Mouse (Mus musculus): ENCODE results near the gene Gm9125.
"Not testable (repeated sequence)": the region's sequence is repeated elsewhere in the genome, so short reads cannot be mapped to it uniquely, and the experiment has no call there.

Gene Gm9125

DNA sequence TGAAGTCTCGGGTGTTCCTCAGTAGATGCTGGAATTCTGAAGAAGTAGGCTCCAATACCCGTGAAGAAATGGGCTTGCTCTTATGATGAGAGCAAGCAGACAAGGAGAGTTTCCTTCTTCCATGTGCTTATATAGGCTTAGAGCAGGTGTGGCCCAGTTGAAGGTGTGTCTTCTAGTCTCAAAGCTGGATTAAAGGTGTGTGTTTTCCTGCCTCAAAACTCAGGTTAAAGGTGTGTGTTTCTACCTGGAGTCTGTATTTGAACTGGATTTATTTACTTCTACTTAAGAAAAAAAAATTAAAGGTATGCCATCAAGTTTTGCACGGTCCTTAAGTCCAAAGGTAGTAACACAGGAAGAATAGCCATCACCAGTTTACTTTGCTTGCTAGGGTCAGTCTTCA is at the start of gene Gm9125:
Gene Gm9125 (minus strand): TSS at position 101 of the 400 bp plus-strand sequence.
- DNase-seq = not testable (repeated sequence)

DNA sequence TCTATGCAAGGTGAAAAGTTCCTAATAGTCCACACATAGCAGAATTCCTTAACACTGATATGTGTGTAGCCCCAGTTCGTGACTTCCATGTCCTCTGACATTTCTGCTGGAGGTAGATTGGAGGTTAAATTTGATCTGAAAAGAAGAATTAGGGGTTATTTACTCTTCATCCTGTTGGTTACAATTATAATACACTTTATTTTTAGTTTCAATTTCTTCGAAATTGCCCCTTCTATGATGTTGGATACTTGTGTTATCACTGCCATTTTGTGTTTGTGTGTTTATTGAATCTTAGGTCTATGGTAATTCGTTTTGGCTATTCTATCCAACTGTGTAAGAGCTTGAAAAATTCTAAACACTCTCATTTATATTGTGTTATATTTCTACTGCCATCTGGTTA is 17.9 kb upstream of the Gm9125 start, which contains the start of gene Gm10697:
Gene Gm10697 (minus strand): TSS at position 101 of the 400 bp plus-strand sequence.
- DNase-seq = not testable (repeated sequence)

GRCm38 (mm10) chr3:94049566-94050121 is 5.0 kb downstream of the Gm9125 start:
- DNase-seq = not testable (repeated sequence)

DNA sequence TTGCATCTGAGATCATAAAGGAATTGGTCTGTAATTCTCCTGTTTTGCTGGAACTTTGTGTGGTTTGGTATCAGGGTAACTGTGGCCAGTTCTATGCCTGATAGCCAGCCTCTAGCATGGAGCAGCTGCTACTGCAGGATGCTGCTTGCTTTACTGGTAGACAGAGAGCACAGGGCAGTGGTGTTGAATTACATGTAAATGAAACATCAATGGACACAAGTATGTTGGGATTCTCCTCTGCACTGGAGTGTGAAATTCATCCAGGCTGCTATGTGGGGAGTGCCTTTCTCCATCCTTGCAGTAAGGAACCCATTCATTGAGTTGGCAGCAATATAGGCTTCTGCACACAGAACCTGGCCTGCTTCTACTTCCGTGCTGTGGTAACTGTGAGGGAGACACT is 16.4 kb downstream of the Gm9125 start:
- not testable (repeated sequence) for DNase-seq

DNA sequence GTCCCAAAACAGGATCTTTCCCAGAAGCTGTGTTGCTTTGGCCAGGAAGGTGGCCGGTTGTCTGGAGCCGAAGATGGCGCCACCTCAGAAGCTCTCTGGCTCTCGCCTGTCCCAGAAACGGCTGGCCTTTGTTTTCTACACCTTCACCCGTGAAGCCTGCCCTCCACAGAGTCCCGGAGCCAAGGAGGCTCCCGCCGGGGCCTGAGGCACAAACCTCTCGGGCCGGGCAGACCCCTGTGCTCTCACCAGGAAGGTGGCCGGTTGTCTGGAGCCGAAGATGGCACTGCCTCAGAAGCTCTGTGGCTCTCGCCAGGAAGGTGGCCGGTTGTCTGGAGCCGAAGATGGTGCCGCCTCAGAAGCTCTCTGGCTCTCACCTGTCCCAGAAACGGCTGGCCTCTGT is 20.3 kb downstream of the Gm9125 start:
- DNase-seq = not testable (repeated sequence)

All from retina, postnatal 1 day (tissue).